Mouse (Mus musculus): ENCODE measurements at regions not wholly inside any gene's neighbourhood (a gene's known extent, or its start where the extent isn't known, plus 50 kb on each side); places are given as distances from the start of the nearest gene placed in this dataset.

DNA sequence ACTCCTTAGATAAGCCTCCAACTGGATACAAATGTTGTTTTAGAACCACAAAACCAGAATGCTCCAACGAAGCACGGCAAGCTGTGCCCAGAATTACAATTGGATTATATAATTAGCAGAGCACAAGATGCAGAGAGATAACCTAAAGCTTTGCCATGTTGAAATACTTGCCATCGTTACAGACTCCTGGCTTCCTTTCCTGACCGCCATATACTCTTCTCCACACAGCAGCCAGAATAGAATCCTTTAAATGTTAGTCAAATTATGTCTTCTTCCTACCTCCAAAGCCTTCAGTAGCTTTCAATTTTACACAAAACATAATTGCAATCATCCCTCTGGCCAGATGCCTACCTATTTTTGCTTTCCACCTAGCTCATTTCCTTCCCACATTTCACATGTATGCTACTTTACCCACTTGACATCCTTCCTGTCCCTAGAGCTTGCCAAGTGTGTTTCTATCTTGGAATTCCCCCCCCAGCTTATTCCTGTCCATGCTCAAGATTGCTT, 52.8 kb upstream of the G2e3 start:
- no peaks in the 10 kb centered on the region for H3K36me3 ChIP-seq (ENCODE audit: control insufficient read depth, insufficient read depth, low read length)
- no peak overlapping the region for H3K4me3 ChIP-seq (ENCODE audit: low read length)
- ATAC-seq (ENCODE audit: low FRiP score, low TSS enrichment) = no peak
- 77% methylated on average over 4 of the region's 4 CpGs for WGBS
- H3K4me2 ChIP-seq (replicated peaks; ENCODE audit: low read depth, low read length) = no peak overlapping the region
- no peaks in the 10 kb centered on the region for H3K9me3 ChIP-seq (ENCODE audit: control insufficient read depth, low read length)
- no peaks in the 10 kb centered on the region for H3K4me1 ChIP-seq (ENCODE audit: control insufficient read depth, insufficient read depth, low read length)
- H3K27me3 ChIP-seq (ENCODE audit: control insufficient read depth, insufficient read depth, low read length) = no peaks in the 10 kb centered on the region
- no peak overlapping the region for H3K27ac ChIP-seq (ENCODE audit: low read depth, low read length)
- no peak overlapping the region for H3K9ac ChIP-seq (ENCODE audit: low read depth, low read length)

DNA sequence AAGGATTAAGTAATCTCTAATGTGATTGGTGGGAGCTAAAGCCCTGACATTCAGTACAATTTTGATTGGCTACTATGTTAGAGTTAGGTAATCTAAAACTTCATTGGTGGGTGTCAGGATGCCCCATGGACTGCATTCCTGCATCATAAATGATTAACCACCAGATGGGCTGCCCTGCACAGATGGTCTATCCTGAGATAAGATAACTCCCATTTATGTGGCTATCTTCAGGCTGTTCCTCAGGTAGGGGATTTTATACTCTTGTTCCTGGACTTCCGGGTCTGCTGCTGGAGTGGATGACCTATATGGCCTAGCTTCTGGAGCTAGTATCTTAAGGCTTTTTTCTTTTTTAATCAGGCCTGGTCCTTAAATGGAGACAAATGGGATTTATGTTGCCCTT, 69.5 kb upstream of the G2e3 start:
- no peaks in the 10 kb centered on the region for H3K9me3 ChIP-seq (ENCODE audit: control insufficient read depth, low read length)
- H3K27ac ChIP-seq (ENCODE audit: low read depth, low read length) = no peak overlapping the region
- no peak overlapping the region for H3K4me2 ChIP-seq (replicated peaks; ENCODE audit: low read depth, low read length)
- no peaks in the 10 kb centered on the region for H3K27me3 ChIP-seq (ENCODE audit: control insufficient read depth, insufficient read depth, low read length)
- ATAC-seq (ENCODE audit: low FRiP score, low TSS enrichment) = no peak
- H3K4me1 ChIP-seq (ENCODE audit: control insufficient read depth, insufficient read depth, low read length) = no peaks in the 10 kb centered on the region
- WGBS = 87% methylated on average over 1 of the region's 1 CpGs
- no peak overlapping the region for H3K9ac ChIP-seq (ENCODE audit: low read depth, low read length)
- no peak overlapping the region for H3K4me3 ChIP-seq (ENCODE audit: low read length)
- H3K36me3 ChIP-seq (ENCODE audit: control insufficient read depth, insufficient read depth, low read length) = no peaks in the 10 kb centered on the region

DNA sequence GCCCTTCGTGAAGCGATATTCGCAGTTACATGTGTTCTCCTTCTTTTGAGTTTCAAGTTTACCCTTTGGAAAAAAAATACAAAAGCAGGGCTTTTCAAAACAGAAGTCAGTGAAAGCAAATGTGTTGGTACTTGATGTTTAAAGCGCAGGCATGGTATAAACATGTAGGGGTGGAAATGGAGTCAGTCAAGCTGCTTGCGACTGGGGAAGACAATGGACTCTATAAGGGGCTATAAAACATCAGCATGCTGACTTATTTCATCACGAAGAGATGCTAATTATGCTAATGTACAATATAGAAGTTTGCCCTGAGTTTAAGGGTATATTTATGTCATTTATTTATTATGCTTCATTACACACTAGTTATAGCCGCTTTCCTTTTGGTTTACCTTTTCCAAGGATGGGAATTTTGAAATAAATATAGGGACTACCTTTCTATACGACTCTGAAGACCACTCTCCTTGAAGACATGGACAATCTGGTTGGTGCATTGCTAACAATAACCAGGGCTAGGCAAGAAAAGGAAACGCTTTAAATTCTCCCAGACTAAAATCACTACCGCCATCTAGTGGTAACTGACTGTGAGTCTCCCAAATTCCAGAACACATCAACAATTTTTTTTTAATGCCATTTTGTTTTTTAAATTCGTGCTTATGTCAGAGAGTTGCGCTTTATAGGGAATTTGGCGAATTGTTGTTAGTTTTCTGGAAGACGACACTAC, 71.9 kb upstream of the G2e3 start:
- Histone ChIP-seq H3K4me2 (replicated peaks; ENCODE audit: low read depth, low read length) (no peak overlapping the region), H3K4me1 (ENCODE audit: control insufficient read depth, insufficient read depth, low read length) (no peaks in the 10 kb centered on the region), H3K4me3 (ENCODE audit: low read length) (no peak overlapping the region), H3K9ac (ENCODE audit: low read depth, low read length) (no peak overlapping the region), H3K27ac (ENCODE audit: low read depth, low read length) (no peak overlapping the region), H3K9me3 (ENCODE audit: control insufficient read depth, low read length) (no peaks in the 10 kb centered on the region), H3K27me3 (ENCODE audit: control insufficient read depth, insufficient read depth, low read length) (no peaks in the 10 kb centered on the region), H3K36me3 (ENCODE audit: control insufficient read depth, insufficient read depth, low read length) (no peaks in the 10 kb centered on the region)
- no peak; the same call in 1 of the 2 replicates for ATAC-seq (ENCODE audit: low FRiP score, low TSS enrichment)
- WGBS = 52% methylated on average over 14 of the region's 14 CpGs

DNA sequence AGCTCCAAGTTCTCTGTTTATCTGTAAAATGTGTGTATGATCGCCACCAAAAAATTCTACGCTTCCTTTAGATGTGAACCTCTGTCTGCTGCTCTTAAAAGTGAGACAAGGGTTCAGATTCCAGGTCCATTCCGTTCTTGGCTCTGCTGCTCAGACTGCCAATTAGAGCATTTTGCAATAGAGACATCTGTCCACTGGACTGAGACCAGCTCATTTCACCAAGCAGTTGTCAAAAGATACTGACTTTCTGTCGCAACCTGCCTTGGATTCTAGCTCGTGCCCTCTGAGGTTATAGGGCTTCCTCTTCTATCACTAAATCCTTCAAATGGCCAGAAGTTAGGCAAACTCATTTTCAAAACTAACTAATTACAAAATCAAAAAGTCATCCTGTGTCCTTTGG, 74.4 kb upstream of the G2e3 start:
- no peak for ATAC-seq (ENCODE audit: low FRiP score, low TSS enrichment)
- H3K4me1 ChIP-seq (ENCODE audit: control insufficient read depth, insufficient read depth, low read length) = no peaks in the 10 kb centered on the region
- no peaks in the 10 kb centered on the region for H3K27me3 ChIP-seq (ENCODE audit: control insufficient read depth, insufficient read depth, low read length)
- no peaks in the 10 kb centered on the region for H3K9me3 ChIP-seq (ENCODE audit: control insufficient read depth, low read length)
- H3K9ac ChIP-seq (ENCODE audit: low read depth, low read length) = no peak overlapping the region
- H3K4me2 ChIP-seq (replicated peaks; ENCODE audit: low read depth, low read length) = no peak overlapping the region
- 78% methylated on average over 5 of the region's 5 CpGs for WGBS
- no peaks in the 10 kb centered on the region for H3K36me3 ChIP-seq (ENCODE audit: control insufficient read depth, insufficient read depth, low read length)
- H3K4me3 ChIP-seq (ENCODE audit: low read length) = no peak overlapping the region
- H3K27ac ChIP-seq (ENCODE audit: low read depth, low read length) = no peak overlapping the region

DNA sequence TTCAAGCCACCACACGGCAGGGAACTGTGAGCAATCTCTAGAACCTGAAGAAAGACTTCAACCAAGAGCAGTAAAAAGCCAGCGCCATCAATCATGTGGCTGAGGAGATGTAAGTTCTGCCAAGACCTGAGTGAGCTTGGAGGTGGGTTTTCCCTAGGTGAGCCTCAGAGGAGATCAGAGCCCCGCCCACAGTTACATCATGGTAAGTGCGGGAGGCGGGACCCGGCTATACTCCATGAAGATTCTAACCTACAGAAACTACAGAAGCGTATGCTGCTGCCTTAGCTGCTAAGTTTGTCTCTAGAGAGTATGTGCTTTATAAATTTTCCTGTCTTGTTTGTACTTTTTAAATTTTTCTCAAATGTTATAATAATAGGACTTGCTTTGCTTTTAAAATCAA, 105.0 kb upstream of the G2e3 start:
- H3K4me1 ChIP-seq (ENCODE audit: control insufficient read depth, insufficient read depth, low read length) = no peaks in the 10 kb centered on the region
- no peak for ATAC-seq (ENCODE audit: low FRiP score, low TSS enrichment)
- H3K4me3 ChIP-seq (ENCODE audit: low read length) = no peak overlapping the region
- H3K27me3 ChIP-seq (ENCODE audit: control insufficient read depth, insufficient read depth, low read length) = no peaks in the 10 kb centered on the region
- 83% methylated on average over 7 of the region's 7 CpGs for WGBS
- no peak overlapping the region for H3K9ac ChIP-seq (ENCODE audit: low read depth, low read length)
- no peaks in the 10 kb centered on the region for H3K9me3 ChIP-seq (ENCODE audit: control insufficient read depth, low read length)
- H3K36me3 ChIP-seq (ENCODE audit: control insufficient read depth, insufficient read depth, low read length) = no peaks in the 10 kb centered on the region
- H3K27ac ChIP-seq (ENCODE audit: low read depth, low read length) = no peak overlapping the region
- H3K4me2 ChIP-seq (replicated peaks; ENCODE audit: low read depth, low read length) = no peak overlapping the region

DNA sequence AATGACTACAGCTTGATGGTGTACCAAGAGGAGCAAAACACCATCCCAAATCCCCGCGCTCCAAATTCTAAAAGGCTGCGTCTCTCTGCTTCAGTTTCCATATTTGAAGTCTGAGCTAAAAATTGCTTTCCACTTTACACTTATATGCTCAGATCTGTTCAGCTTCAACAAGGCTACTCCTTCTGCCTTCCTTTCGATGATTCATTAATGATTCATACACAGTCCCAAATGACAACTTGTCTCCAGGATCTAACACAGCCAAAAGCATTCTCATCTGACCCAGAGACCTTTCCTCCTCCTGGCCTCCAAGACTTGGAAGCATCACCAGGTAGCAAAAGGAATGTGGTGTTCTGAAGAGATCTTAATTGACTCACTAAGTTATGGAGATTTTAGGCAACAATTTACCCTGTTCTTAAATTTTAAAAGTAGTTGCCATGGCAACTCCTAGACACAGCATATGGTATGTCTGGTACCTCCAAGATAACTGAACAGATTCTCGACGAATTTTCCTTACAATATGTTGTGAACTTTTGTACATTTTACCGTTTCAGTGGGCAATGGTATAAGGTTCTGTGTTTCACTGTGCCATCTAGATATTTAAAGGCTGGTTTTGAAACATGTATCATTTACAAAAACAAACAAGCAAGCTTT, 106.6 kb upstream of the G2e3 start:
- Histone ChIP-seq H3K4me1 (ENCODE audit: control insufficient read depth, insufficient read depth, low read length) (no peaks in the 10 kb centered on the region), H3K9ac (ENCODE audit: low read depth, low read length) (no peak overlapping the region), H3K36me3 (ENCODE audit: control insufficient read depth, insufficient read depth, low read length) (no peaks in the 10 kb centered on the region), H3K27ac (ENCODE audit: low read depth, low read length) (no peak overlapping the region), H3K4me3 (ENCODE audit: low read length) (no peak overlapping the region), H3K4me2 (replicated peaks; ENCODE audit: low read depth, low read length) (no peak overlapping the region), H3K27me3 (ENCODE audit: control insufficient read depth, insufficient read depth, low read length) (no peaks in the 10 kb centered on the region), H3K9me3 (ENCODE audit: control insufficient read depth, low read length) (no peaks in the 10 kb centered on the region)
- no peak for ATAC-seq (ENCODE audit: low FRiP score, low TSS enrichment)
- WGBS = 91% methylated on average over 7 of the region's 7 CpGs

DNA sequence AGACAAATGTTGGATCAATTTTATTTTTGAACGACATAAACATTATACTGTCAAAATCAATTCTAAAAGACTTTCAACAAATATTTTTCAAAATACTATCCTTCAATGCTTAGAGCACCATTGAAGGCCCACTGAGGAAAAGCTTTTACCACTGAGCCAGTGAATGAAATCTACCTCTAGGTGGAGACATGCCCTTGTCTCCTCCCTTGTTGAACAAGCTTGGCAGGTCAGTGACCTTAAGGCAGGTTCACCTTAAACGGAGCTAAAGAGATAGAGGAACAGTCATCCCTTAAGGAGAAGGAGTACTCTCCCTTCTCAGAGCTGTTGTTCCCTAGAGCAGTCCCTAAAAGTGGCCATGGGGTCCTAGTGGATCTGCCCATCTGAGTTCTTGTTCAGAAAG, 136.2 kb upstream of the G2e3 start:
- Histone ChIP-seq H3K4me1 (ENCODE audit: control insufficient read depth, insufficient read depth, low read length) (no peaks in the 10 kb centered on the region), H3K4me2 (replicated peaks; ENCODE audit: low read depth, low read length) (no peak overlapping the region), H3K36me3 (ENCODE audit: control insufficient read depth, insufficient read depth, low read length) (no peaks in the 10 kb centered on the region), H3K9ac (ENCODE audit: low read depth, low read length) (no peak overlapping the region), H3K27me3 (ENCODE audit: control insufficient read depth, insufficient read depth, low read length) (no peaks in the 10 kb centered on the region), H3K27ac (ENCODE audit: low read depth, low read length) (no peak overlapping the region), H3K4me3 (ENCODE audit: low read length) (no peak overlapping the region), H3K9me3 (ENCODE audit: control insufficient read depth, low read length) (no peaks in the 10 kb centered on the region)
- ATAC-seq (ENCODE audit: low FRiP score, low TSS enrichment) = no peak
- WGBS = 42% methylated on average over 2 of the region's 2 CpGs

DNA sequence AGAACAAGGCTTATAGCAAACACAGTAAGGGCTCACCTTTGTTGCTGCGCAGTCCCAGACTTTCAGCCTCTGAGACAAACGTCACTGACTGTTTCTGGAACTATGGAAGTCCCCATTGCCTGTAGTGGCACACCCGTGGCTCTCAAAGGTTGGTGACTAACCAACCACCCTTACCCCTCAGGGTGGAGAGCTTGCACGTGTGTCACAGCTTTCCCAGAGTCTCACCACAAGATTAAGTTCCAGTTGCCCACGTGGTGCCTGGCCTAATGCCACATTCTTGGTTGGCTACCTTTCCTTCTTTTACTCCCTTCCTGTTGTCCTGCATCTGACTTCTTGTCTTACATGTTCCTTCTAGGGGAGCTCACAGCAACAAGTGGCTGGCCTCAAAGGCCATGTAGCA, 151.6 kb upstream of the G2e3 start:
- 69% methylated on average over 5 of the region's 5 CpGs for WGBS
- Histone ChIP-seq H3K36me3 (ENCODE audit: control insufficient read depth, insufficient read depth, low read length) (no peaks in the 10 kb centered on the region), H3K4me1 (ENCODE audit: control insufficient read depth, insufficient read depth, low read length) (no peaks in the 10 kb centered on the region), H3K4me2 (replicated peaks; ENCODE audit: low read depth, low read length) (no peak overlapping the region), H3K4me3 (ENCODE audit: low read length) (no peak overlapping the region), H3K27ac (ENCODE audit: low read depth, low read length) (no peak overlapping the region), H3K9me3 (ENCODE audit: control insufficient read depth, low read length) (no peaks in the 10 kb centered on the region), H3K27me3 (ENCODE audit: control insufficient read depth, insufficient read depth, low read length) (no peaks in the 10 kb centered on the region), H3K9ac (ENCODE audit: low read depth, low read length) (no peak overlapping the region)
- ATAC-seq (ENCODE audit: low FRiP score, low TSS enrichment) = no peak

DNA sequence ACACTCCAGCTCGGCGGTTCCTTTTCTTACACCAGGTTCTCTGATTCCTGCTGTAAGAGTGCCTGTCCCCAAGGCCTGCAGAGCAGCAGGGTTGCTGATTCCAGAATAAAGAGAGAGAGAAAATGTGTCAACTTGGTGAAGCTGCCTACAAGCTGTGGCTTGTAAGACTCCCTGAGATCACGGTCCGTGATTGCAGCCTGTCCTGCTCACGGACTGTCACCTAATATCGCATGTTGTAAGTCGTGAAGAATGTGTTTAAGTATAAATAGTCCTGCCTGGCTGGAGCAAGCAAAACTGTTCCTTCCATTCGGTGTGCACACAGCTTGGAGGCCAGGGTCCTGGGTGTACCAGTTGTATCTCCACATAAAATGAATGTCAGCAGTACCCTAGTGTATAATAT, 152.7 kb upstream of the G2e3 start:
- no peak for ATAC-seq (ENCODE audit: low FRiP score, low TSS enrichment)
- H3K4me3 ChIP-seq (ENCODE audit: low read length) = no peak overlapping the region
- no peaks in the 10 kb centered on the region for H3K4me1 ChIP-seq (ENCODE audit: control insufficient read depth, insufficient read depth, low read length)
- H3K9me3 ChIP-seq (ENCODE audit: control insufficient read depth, low read length) = no peaks in the 10 kb centered on the region
- no peak overlapping the region for H3K27ac ChIP-seq (ENCODE audit: low read depth, low read length)
- WGBS = 59% methylated on average over 8 of the region's 8 CpGs
- H3K4me2 ChIP-seq (replicated peaks; ENCODE audit: low read depth, low read length) = no peak overlapping the region
- no peak overlapping the region for H3K9ac ChIP-seq (ENCODE audit: low read depth, low read length)
- H3K36me3 ChIP-seq (ENCODE audit: control insufficient read depth, insufficient read depth, low read length) = no peaks in the 10 kb centered on the region
- H3K27me3 ChIP-seq (ENCODE audit: control insufficient read depth, insufficient read depth, low read length) = no peaks in the 10 kb centered on the region

All from kidney, embryonic 14.5 days (tissue).